Mouse (Mus musculus) forebrain, embryonic 14.5 days (tissue): ENCODE results near the gene Tas2r138. TPM values are rescaled to one million over a fixed set of nuclear protein-coding genes. Genes with fewer than 3 reads are reported as not detected.

Experiments used
- ATAC-seq: fragments of 200-750 bp; cut with Nextera tagmentation; 2 replicates; pipeline ENCODE4 v1.8.0; 2017; ENCODE audit warnings: mild to moderate bottlenecking, moderate library complexity
- DNase-seq: peaks from one replicate; pipeline ENCODE4 v3.0.0-alpha.2; 2015; ENCODE audit warnings: low spot score
- H3K27ac ChIP-seq: fragments of 300-500 bp; sonication (generic); 2 replicates; pipeline ENCODE4 v1.5.1; 2014; ENCODE audit warnings: low read depth, mild to moderate bottlenecking, control low read depth, low read length, moderate library complexity
- H3K27me3 ChIP-seq: fragments of 300-500 bp; sonication (generic); replicated peaks from 2 replicates; pipeline ENCODE4 v1.6.1; 2014; ENCODE audit warnings: low read length, control low read depth, mixed read lengths; ENCODE audit not compliant: control insufficient read depth, insufficient read depth
- H3K36me3 ChIP-seq: fragments of 300-500 bp; sonication (generic); 2 replicates; pipeline ENCODE4 v1.6.1; 2014; ENCODE audit warnings: low read length, control low read depth; ENCODE audit not compliant: control insufficient read depth, insufficient read depth
- H3K4me1 ChIP-seq: fragments of 300-500 bp; sonication (generic); 2 replicates; pipeline ENCODE4 v1.6.1; 2014; ENCODE audit warnings: antibody characterized with exemption, low read length, control low read depth; ENCODE audit not compliant: control insufficient read depth, insufficient read depth
- H3K4me2 ChIP-seq: fragments of 300-500 bp; sonication (generic); 2 replicates; pipeline ENCODE4 v1.6.1; 2014; ENCODE audit warnings: mild to moderate bottlenecking, control low read depth, low read length
- H3K4me3 ChIP-seq: fragments of 300-500 bp; sonication (generic); 2 replicates; pipeline ENCODE4 v1.5.1; 2014; ENCODE audit warnings: low read depth, low read length, control low read depth
- H3K9ac ChIP-seq: fragments of 300-500 bp; sonication (generic); 2 replicates; pipeline ENCODE4 v1.6.1; 2014; ENCODE audit warnings: mild to moderate bottlenecking, low read length, control low read depth, moderate library complexity
- H3K9me3 ChIP-seq: fragments of 300-500 bp; sonication (generic); replicated peaks from 2 replicates; pipeline ENCODE4 v1.6.1; 2016; ENCODE audit warnings: low read length, control low read depth, mixed read lengths; ENCODE audit not compliant: control insufficient read depth
- WGBS: fragments of 180-500 bp; shearing (Covaris S2); extraction: QIAGEN DNeasy Blood & Tissue Kit; methylation state at CpG from one replicate; pipeline ENCODE4 v1.1.7; 2014; 5-methylcytosine and 5-hydroxymethylcytosine counted together
- polyA plus RNA-seq: library from polyadenylated mRNA; unstranded; fragments of >200 nt; fragmentation: Nextera tagmentation; extraction: Ambion mirVana; gene quantifications from 2 replicates; pipeline ENCODE4 v1.2.1, GENCODE M21; 2014

The Tas2r138 gene
- polyA plus RNA-seq, result not detected in 2 replicates

GRCm38 (mm10) chr6:40613260-40613852 lies at the start of gene Tas2r138:
Tas2r138 (minus strand) TSS chr6:40613310.
- no peak within 1 kb of the TSS for H3K4me2 ChIP-seq
- DNase-seq, result no peak
- 84% methylated on average over 4 of the region's 4 CpGs for WGBS
- no peaks in the 10 kb centered on the region for H3K4me1 ChIP-seq
- H3K9me3 ChIP-seq, result no peaks in the 10 kb centered on the region
- H3K27me3 ChIP-seq, result no peaks in the 10 kb centered on the region
- H3K36me3 ChIP-seq, result no peaks in the 10 kb centered on the region
- no peak within 1 kb of the TSS for H3K9ac ChIP-seq
- H3K4me3 ChIP-seq, result no peak within 1 kb of the TSS
- no peak for ATAC-seq
- no peak within 1 kb of the TSS for H3K27ac ChIP-seq

DNA sequence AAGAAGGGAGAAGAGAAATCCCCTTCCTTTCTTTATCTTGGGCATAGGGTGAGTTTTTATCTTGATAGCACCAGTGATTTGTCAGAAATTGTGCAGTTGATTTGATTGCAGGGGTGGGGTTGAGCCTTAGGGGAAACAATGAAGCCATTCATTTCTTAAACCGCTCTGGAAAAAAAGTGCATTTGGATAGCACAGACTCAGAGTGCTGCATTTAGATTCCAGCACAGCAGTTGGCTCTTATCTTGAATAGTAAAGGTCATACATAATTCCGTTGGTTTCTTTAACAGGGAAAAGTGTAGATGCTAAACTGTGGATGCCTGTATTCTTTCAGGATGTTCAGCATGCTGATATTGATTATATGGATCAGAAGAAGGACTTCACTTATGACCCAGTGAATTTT lies 47.8 kb upstream of the Tas2r138 start:
- Histone ChIP-seq H3K27ac (no peak overlapping the region), H3K4me1 (no peaks in the 10 kb centered on the region), H3K36me3 (no peaks in the 10 kb centered on the region), H3K4me3 (no peak overlapping the region), H3K9me3 (no peaks in the 10 kb centered on the region), H3K4me2 (no peak overlapping the region), H3K9ac (no peak overlapping the region), H3K27me3 (no peaks in the 10 kb centered on the region)
- WGBS, result 4% methylated on average over 2 of the region's 2 CpGs
- no peak for ATAC-seq
- peak; percentile 20 for DNase-seq

DNA sequence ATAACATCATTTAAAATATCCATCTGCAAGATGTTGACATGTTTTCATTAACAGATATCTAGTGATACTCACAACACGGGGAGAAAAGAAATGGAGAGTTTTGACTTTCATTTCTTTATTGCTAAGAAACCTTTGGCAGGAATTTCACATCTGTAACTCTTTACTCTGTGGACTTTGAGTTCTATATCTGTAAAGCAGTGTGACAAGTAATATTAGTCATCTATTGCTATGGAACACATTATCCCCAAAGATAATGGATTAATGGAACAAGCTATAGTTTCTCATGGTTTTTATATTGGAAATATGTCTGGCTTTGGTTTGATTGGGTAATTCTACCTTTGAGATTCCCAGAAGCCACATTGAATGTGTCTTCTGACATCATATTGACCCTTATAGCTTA lies 37.8 kb upstream of the Tas2r138 start:
- WGBS, result 88% methylated on average over 1 of the region's 1 CpGs
- H3K4me1 ChIP-seq, result no peaks in the 10 kb centered on the region
- no peak overlapping the region for H3K9ac ChIP-seq
- H3K4me3 ChIP-seq, result no peak overlapping the region
- no peak for ATAC-seq
- no peak overlapping the region for H3K4me2 ChIP-seq
- no peaks in the 10 kb centered on the region for H3K36me3 ChIP-seq
- H3K9me3 ChIP-seq, result no peaks in the 10 kb centered on the region
- DNase-seq, result no peak
- no peaks in the 10 kb centered on the region for H3K27me3 ChIP-seq
- H3K27ac ChIP-seq, result no peak overlapping the region

DNA sequence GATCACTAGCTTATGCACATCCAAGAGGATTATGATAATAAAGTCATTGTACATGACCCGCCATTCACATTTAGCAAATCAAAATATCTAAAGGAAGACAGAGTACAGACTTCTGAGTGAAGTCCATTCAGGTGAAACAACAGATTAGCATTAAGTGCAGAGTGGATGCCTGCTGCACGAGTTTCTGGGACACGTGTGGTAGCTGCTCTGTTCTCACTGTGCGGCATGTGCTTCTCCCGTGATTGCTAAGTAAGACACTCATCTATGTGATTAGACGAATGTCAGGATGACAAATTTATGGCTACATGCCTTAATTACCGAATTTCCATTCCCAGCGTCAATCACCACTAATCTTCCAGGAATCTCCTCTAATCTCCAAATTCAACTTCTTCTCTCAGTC lies 32.6 kb upstream of the Tas2r138 start:
- H3K36me3 ChIP-seq, result no peaks in the 10 kb centered on the region
- no peaks in the 10 kb centered on the region for H3K27me3 ChIP-seq
- DNase-seq (peak; percentile 0), ATAC-seq (no peak)
- H3K9ac ChIP-seq, result no peak overlapping the region
- 62% methylated on average over 8 of the region's 8 CpGs for WGBS
- H3K4me2 ChIP-seq, result no peak overlapping the region
- H3K4me3 ChIP-seq, result no peak overlapping the region
- H3K9me3 ChIP-seq, result no peaks in the 10 kb centered on the region
- no peak overlapping the region for H3K27ac ChIP-seq
- no peaks in the 10 kb centered on the region for H3K4me1 ChIP-seq

GRCm38 (mm10) chr6:40640710-40641538 lies 27.8 kb upstream of the Tas2r138 start:
- H3K27me3 ChIP-seq, result no peaks in the 10 kb centered on the region
- no peaks in the 10 kb centered on the region for H3K36me3 ChIP-seq
- H3K9ac ChIP-seq, result no peak overlapping the region
- no peaks in the 10 kb centered on the region for H3K9me3 ChIP-seq
- no peak overlapping the region for H3K4me2 ChIP-seq
- ATAC-seq (no peak), DNase-seq (no peak)
- WGBS, result 91% methylated on average over 8 of the region's 8 CpGs
- H3K4me1 ChIP-seq, result no peaks in the 10 kb centered on the region
- no peak overlapping the region for H3K4me3 ChIP-seq
- H3K27ac ChIP-seq, result no peak overlapping the region

GRCm38 (mm10) chr6:40637755-40638154 lies 24.6 kb upstream of the Tas2r138 start:
- WGBS, result 92% methylated on average over 5 of the region's 5 CpGs
- no peaks in the 10 kb centered on the region for H3K4me1 ChIP-seq
- H3K9ac ChIP-seq, result no peak overlapping the region
- H3K4me2 ChIP-seq, result no peak overlapping the region
- no peak overlapping the region for H3K4me3 ChIP-seq
- H3K27ac ChIP-seq, result no peak overlapping the region
- H3K36me3 ChIP-seq, result no peaks in the 10 kb centered on the region
- no peaks in the 10 kb centered on the region for H3K9me3 ChIP-seq
- DNase-seq (no peak), ATAC-seq (no peak)
- no peaks in the 10 kb centered on the region for H3K27me3 ChIP-seq

DNA sequence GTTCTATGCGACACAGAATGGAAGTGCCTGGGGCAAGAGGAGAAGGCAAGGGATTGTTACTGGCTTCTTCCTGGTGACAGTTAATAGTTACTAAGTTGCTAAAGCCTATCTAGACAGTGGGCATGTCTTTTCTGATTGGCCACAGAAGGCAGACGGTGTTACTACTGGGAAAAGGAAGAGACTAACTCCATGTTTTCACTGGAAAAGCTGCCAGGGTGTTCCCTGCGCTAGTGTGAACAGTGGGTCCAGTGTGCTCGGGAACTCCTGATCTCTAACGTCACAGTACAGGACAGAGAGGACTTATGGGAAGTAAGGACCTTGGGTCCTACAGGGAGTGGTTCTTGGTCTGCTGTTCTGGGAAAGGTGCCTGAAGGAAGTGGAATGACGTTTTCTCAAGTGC lies 22.4 kb upstream of the Tas2r138 start:
- Histone ChIP-seq H3K4me3 (no peak overlapping the region), H3K36me3 (no peaks in the 10 kb centered on the region), H3K9ac (no peak overlapping the region), H3K27me3 (no peaks in the 10 kb centered on the region), H3K4me2 (no peak overlapping the region), H3K27ac (no peak overlapping the region), H3K4me1 (no peaks in the 10 kb centered on the region), H3K9me3 (no peaks in the 10 kb centered on the region)
- WGBS, result 89% methylated on average over 6 of the region's 6 CpGs
- ATAC-seq (no peak), DNase-seq (no peak)

DNA sequence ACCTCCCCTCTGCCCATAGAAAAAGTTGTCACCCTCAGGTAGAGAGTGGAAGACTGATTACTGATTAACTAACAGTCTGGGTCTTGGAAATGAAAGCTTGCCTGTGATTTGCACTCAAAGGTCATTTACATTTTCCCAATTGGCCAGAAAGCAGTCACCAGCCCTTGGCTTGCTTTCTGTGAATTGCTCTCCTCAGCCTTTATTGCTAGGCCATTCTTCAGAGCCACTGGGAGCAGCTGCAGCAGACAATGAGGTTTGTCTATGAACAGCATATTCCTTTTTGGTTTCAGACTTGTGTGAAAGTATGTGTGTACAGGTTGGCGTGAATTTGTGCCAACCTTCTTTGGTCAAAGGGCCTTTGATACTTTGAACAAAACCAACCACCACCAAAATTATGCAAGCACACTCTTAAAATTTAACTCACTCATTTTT lies 21.5 kb upstream of the Tas2r138 start:
- H3K36me3 ChIP-seq, result no peaks in the 10 kb centered on the region
- no peaks in the 10 kb centered on the region for H3K9me3 ChIP-seq
- H3K27me3 ChIP-seq, result no peaks in the 10 kb centered on the region
- no peak overlapping the region for H3K4me3 ChIP-seq
- no peak overlapping the region for H3K9ac ChIP-seq
- no peaks in the 10 kb centered on the region for H3K4me1 ChIP-seq
- WGBS, result 37% methylated on average over 1 of the region's 1 CpGs
- no peak overlapping the region for H3K4me2 ChIP-seq
- no peak overlapping the region for H3K27ac ChIP-seq
- DNase-seq (no peak), ATAC-seq (no peak)

DNA sequence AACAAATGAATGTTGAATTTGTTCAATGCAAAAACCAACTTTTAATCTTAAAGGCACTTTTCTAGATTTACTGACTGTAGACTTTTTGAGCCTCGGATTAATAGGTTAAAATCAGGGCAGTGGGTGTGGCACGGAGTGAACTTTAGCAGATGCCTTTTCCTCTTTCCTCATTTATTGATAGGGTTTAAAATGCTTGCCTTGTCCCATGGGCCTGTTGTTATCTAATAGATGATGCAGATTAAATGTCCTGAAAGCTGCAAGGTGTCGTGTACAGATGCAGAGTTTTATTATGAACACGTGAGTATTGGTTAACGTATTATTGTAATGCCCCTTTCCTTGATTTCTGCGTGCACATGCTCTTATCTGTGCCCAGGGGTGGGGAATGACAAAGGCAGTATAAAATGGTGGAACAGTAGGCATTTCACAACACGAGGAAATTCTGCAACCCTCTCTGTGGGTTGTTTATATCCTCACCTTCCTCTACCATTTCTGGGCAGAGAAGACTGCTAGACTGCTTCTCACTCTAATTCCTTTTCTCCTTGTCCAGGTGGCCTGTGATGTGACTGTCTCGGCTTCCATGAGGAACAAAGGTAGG lies 15.4 kb upstream of the Tas2r138 start, which contains the start of gene Mgam:
TSS of gene Mgam (plus strand) at position 426 of the 595 bp plus-strand sequence.
- Histone ChIP-seq H3K9me3 (no peaks in the 10 kb centered on the region), H3K27ac (no peak within 1 kb of the TSS), H3K9ac (no peak within 1 kb of the TSS), H3K4me2 (no peak within 1 kb of the TSS), H3K4me3 (no peak within 1 kb of the TSS), H3K36me3 (no peaks in the 10 kb centered on the region), H3K27me3 (no peaks in the 10 kb centered on the region), H3K4me1 (no peaks in the 10 kb centered on the region)
- ATAC-seq (no peak), DNase-seq (no peak)
- 88% methylated on average over 8 of the region's 8 CpGs for WGBS
